Mouse (Mus musculus) kidney, embryonic 16.5 days (tissue): ENCODE measurements around the gene Zdhhc18. TPM values are rescaled to one million over a fixed set of nuclear protein-coding genes. Genes with fewer than 3 reads are reported as not detected.

Experiments used
- ATAC-seq: fragments of 200-750 bp; cut with Nextera tagmentation; 2 replicates; pipeline ENCODE4 v1.8.0; 2017; ENCODE audit warnings: moderate TSS enrichment; ENCODE audit not compliant: low FRiP score, low TSS enrichment
- H3K27ac ChIP-seq: fragments of 300-500 bp; sonication (generic); 2 replicates; pipeline ENCODE4 v1.5.1; 2014; ENCODE audit warnings: low read length
- H3K27me3 ChIP-seq: fragments of 300-500 bp; sonication (generic); 2 replicates; pipeline ENCODE4 v1.6.1; 2014; ENCODE audit warnings: low read length, control low read depth, mixed read lengths; ENCODE audit not compliant: insufficient read depth
- H3K36me3 ChIP-seq: fragments of 300-500 bp; sonication (generic); 2 replicates; pipeline ENCODE4 v1.6.1; 2014; ENCODE audit warnings: low read length, control low read depth, mixed read lengths; ENCODE audit not compliant: insufficient read depth
- H3K4me1 ChIP-seq: fragments of 300-500 bp; sonication (generic); 2 replicates; pipeline ENCODE4 v1.6.1; 2014; ENCODE audit warnings: low read length, control low read depth, mixed read lengths; ENCODE audit not compliant: insufficient read depth
- H3K4me2 ChIP-seq: fragments of 300-500 bp; sonication (generic); replicated peaks from 2 replicates; pipeline ENCODE4 v1.6.1; 2014; ENCODE audit warnings: low read depth, low read length
- H3K4me3 ChIP-seq: fragments of 300-500 bp; sonication (generic); 2 replicates; pipeline ENCODE4 v1.5.1; 2014; ENCODE audit warnings: mild to moderate bottlenecking, low read length
- H3K9ac ChIP-seq: fragments of 300-500 bp; sonication (generic); replicated peaks from 2 replicates; pipeline ENCODE4 v1.6.1; 2014; ENCODE audit warnings: low read length
- H3K9me3 ChIP-seq: fragments of 300-500 bp; sonication (generic); 2 replicates; pipeline ENCODE4 v1.6.1; 2016; ENCODE audit warnings: low read length, control low read depth
- WGBS: fragments of 180-500 bp; shearing (Covaris S2); extraction: QIAGEN DNeasy Blood & Tissue Kit; methylation state at CpG from one replicate; pipeline ENCODE4 v1.1.7; 2014; 5-methylcytosine and 5-hydroxymethylcytosine counted together
- polyA plus RNA-seq: library from polyadenylated mRNA; unstranded; fragments of >200 nt; fragmentation: Nextera tagmentation; extraction: Ambion mirVana; gene quantifications from 2 replicates; pipeline ENCODE4 v1.2.1, GENCODE M21; 2015

Gene Zdhhc18
- polyA plus RNA-seq, 1 experiment from 2014 or later, result 4.4 TPM

DNA sequence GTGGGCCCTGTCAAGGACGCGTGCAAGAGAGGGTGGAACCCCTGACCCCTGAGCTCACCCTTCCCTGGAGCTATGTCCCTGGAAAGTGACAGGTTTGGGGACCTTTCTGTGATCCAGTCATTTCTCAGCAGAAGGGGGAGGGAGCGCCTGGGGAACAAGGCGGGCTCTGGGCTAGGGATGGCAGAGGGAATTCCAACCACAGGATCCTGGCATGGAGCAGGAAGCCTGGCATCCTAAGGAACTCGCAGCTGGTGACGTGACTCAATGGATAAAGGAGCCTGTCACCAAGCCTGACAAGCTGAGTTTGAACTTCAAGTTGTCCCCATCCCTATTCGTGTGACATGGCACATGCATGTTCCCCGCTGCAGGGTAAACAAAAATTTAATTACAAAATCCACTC, 36.9 kb downstream of the Zdhhc18 start:
- H3K36me3 ChIP-seq, result peaks cover 40% of the 10 kb centered on the region
- no peaks in the 10 kb centered on the region for H3K27me3 ChIP-seq
- no peak overlapping the region for H3K4me3 ChIP-seq
- no peaks in the 10 kb centered on the region for H3K4me1 ChIP-seq
- ATAC-seq, result no peak
- 95% methylated on average over 8 of the region's 8 CpGs for WGBS
- no peak overlapping the region for H3K9ac ChIP-seq
- no peak overlapping the region for H3K4me2 ChIP-seq
- H3K27ac ChIP-seq, result no peak overlapping the region
- peaks cover 4% of the 10 kb centered on the region for H3K9me3 ChIP-seq

DNA sequence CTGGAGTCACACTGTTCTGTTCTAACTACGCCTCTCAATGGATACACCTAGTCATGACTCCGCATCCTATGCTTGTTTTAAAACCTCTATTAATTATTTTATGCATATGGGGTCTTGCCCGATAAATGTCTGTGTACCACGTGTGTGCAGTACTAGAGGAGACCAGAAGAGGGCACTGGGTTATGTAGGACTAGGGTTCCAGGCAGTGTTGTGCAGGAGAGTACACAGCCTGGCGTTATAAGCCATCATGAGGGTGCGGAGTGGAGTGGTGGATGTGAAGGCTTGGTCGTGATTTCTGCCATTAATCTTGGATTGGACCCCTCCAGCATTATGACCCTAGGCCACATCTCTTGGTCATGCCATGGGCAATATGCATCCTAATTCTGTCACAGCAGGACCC, 37.5 kb downstream of the Zdhhc18 start:
- H3K4me2 ChIP-seq, result no peak overlapping the region
- H3K27ac ChIP-seq, result no peak overlapping the region
- WGBS, result 97% methylated on average over 7 of the region's 7 CpGs
- no peaks in the 10 kb centered on the region for H3K4me1 ChIP-seq
- no peak overlapping the region for H3K4me3 ChIP-seq
- no peaks in the 10 kb centered on the region for H3K27me3 ChIP-seq
- H3K9me3 ChIP-seq, result peaks cover 4% of the 10 kb centered on the region
- no peak overlapping the region for H3K9ac ChIP-seq
- H3K36me3 ChIP-seq, result peaks cover 37% of the 10 kb centered on the region
- ATAC-seq, result no peak

DNA sequence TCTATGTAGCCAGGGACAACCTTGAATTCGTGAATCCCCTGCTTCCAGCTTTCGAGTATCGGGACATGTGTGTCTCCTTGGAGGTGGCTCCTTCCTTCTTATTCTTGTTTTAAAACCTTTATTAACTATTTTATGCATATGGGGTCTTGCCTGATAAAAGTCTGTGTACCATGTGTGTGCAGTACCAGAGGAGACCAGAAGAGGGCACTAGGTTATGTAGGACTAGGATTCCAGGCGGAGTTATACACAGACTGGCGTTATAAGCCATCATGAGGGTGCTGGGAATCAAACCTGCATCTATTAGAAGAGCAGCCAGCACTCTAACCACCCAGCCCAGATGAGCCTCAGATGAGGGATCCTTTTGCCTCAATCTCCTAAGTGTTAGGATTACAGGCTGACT, 38.1 kb downstream of the Zdhhc18 start:
- H3K36me3 ChIP-seq, result peaks cover 37% of the 10 kb centered on the region
- H3K27ac ChIP-seq, result no peak overlapping the region
- H3K4me2 ChIP-seq, result no peak overlapping the region
- no peaks in the 10 kb centered on the region for H3K4me1 ChIP-seq
- no peaks in the 10 kb centered on the region for H3K27me3 ChIP-seq
- H3K9me3 ChIP-seq, result peaks cover 4% of the 10 kb centered on the region
- ATAC-seq, result no peak
- H3K4me3 ChIP-seq, result no peak overlapping the region
- H3K9ac ChIP-seq, result no peak overlapping the region
- 96% methylated on average over 5 of the region's 5 CpGs for WGBS

DNA sequence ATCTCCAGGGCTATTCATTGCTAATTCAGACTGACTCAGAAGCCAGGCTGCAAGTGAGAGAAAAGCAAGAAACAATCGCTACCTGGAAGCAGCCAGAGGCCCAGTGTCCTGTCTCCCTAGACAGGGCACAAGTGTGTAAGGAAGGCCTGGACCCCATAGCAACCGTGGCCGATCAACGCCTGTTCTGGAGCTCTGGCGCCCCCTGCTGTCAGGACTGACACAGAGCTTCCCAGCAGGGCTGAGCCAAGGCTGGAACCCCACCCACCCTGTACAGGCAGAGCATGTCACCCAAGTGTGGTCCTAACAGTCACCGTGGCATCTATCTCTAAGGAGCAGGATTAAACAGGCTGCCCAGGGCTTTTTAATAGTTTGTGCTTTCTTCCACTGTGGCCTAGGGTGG, 40.2 kb downstream of the Zdhhc18 start:
- Histone ChIP-seq H3K9me3 (peaks cover 4% of the 10 kb centered on the region), H3K36me3 (peaks cover 45% of the 10 kb centered on the region), H3K4me1 (no peaks in the 10 kb centered on the region), H3K27me3 (no peaks in the 10 kb centered on the region), H3K4me3 (no peak overlapping the region), H3K4me2 (no peak overlapping the region), H3K9ac (no peak overlapping the region), H3K27ac (no peak overlapping the region)
- WGBS, result 17% methylated on average over 6 of the region's 6 CpGs
- peak; percentile 57; the same call in 1 of the 2 replicates for ATAC-seq

GRCm38 (mm10) chr4:133607284-133607683, 42.7 kb downstream of the Zdhhc18 start:
- H3K4me2 ChIP-seq, result no peak overlapping the region
- H3K9ac ChIP-seq, result no peak overlapping the region
- H3K4me3 ChIP-seq, result no peak overlapping the region
- H3K4me1 ChIP-seq, result peaks cover 1% of the 10 kb centered on the region
- peaks cover 27% of the 10 kb centered on the region for H3K36me3 ChIP-seq
- peaks cover 4% of the 10 kb centered on the region for H3K27me3 ChIP-seq
- H3K9me3 ChIP-seq, result peaks cover 4% of the 10 kb centered on the region
- WGBS, result 81% methylated on average over 10 of the region's 10 CpGs
- no peak overlapping the region for H3K27ac ChIP-seq
- no peak for ATAC-seq

- Histone ChIP-seq H3K27me3 (peaks cover 13% of the 10 kb centered on the region), H3K36me3 (peaks cover 22% of the 10 kb centered on the region), H3K4me3 (no peak overlapping the region), H3K4me1 (peaks cover 10% of the 10 kb centered on the region), H3K9ac (0 out of 2 replicates have a peak overlapping the region, but pooled peaks have one; percentile 31), H3K4me2 (no peak overlapping the region), H3K9me3 (no peaks in the 10 kb centered on the region), H3K27ac (peak overlapping the region; percentile 58)
- no peak for ATAC-seq
- 60% methylated on average over 9 of the region's 9 CpGs for WGBS
Observed at GRCm38 (mm10) chr4:133605330-133605729, 44.6 kb downstream of the Zdhhc18 start.

- Histone ChIP-seq H3K9ac (no peak overlapping the region), H3K36me3 (peaks cover 22% of the 10 kb centered on the region), H3K27ac (no peak overlapping the region), H3K9me3 (no peaks in the 10 kb centered on the region), H3K27me3 (peaks cover 18% of the 10 kb centered on the region), H3K4me1 (peaks cover 14% of the 10 kb centered on the region), H3K4me2 (no peak overlapping the region), H3K4me3 (no peak overlapping the region)
- 58% methylated on average over 6 of the region's 6 CpGs for WGBS
- ATAC-seq, result no peak
Observed at GRCm38 (mm10) chr4:133604856-133605255, 45.1 kb downstream of the Zdhhc18 start.

DNA sequence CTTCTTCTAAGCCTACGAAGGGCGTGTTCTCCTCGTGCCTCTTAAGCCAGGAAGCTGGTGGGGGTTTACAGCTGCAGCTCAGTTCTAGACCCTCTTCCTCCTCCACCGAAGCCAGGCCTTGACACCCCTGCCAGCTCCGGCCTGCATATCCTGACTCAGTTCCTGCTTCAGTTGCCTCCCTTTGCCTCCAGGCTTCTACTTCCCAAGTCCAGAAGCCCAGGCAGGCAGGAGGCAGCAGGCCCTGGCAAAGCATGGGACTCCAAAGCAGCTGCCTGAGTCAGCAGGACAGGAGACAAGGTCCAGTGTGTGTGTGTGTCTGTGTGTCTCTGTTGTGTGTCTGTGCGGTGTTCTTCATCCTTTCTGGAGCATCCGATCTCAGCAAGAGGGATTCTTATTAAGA, 45.8 kb downstream of the Zdhhc18 start:
- Histone ChIP-seq H3K9ac (no peak overlapping the region), H3K4me2 (no peak overlapping the region), H3K27ac (no peak overlapping the region), H3K36me3 (peaks cover 22% of the 10 kb centered on the region), H3K4me3 (no peak overlapping the region), H3K27me3 (peaks cover 22% of the 10 kb centered on the region), H3K9me3 (no peaks in the 10 kb centered on the region), H3K4me1 (peaks cover 18% of the 10 kb centered on the region)
- 82% methylated on average over 7 of the region's 7 CpGs for WGBS
- ATAC-seq, result no peak

DNA sequence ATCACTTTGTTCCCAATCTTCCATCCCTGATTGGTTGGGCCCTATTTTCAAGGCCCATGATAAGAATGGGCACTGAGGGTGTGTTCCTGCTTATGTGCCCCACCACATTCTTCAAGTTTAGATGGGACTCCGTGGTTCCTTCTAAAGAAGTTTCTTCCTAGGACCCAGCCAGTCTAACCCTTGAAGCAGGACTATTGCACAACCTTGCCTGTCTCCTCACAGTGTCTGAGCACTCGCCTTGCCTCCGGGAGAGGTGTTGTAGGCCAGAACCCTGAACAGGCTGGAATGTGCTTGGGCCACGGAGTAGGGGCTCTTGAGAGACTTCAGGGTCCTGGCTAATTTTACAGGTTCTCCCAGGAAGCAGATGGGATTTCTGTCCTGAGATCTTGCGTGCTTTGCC, 46.9 kb downstream of the Zdhhc18 start:
- peaks cover 23% of the 10 kb centered on the region for H3K27me3 ChIP-seq
- ATAC-seq, result no peak
- no peak overlapping the region for H3K4me3 ChIP-seq
- peaks cover 28% of the 10 kb centered on the region for H3K4me1 ChIP-seq
- no peak overlapping the region for H3K27ac ChIP-seq
- H3K9me3 ChIP-seq, result no peaks in the 10 kb centered on the region
- H3K4me2 ChIP-seq, result no peak overlapping the region
- peaks cover 15% of the 10 kb centered on the region for H3K36me3 ChIP-seq
- H3K9ac ChIP-seq, result no peak overlapping the region
- WGBS, result 90% methylated on average over 5 of the region's 5 CpGs

- WGBS, result 2% methylated on average over 16 of the region's 16 CpGs
- H3K4me3 ChIP-seq, result peak within 1 kb of the TSS; percentile 39
- peaks cover 28% of the 10 kb centered on the region for H3K4me1 ChIP-seq
- peaks cover 15% of the 10 kb centered on the region for H3K36me3 ChIP-seq
- H3K27me3 ChIP-seq, result peaks cover 23% of the 10 kb centered on the region
- peak within 1 kb of the TSS; percentile 57 for H3K4me2 ChIP-seq
- no peak within 1 kb of the TSS for H3K27ac ChIP-seq
- peak within 1 kb of the TSS; percentile 53 for H3K9ac ChIP-seq
- ATAC-seq, result peak; percentile 46; the same call in 1 of the 2 replicates
- no peaks in the 10 kb centered on the region for H3K9me3 ChIP-seq
Observed at GRCm38 (mm10) chr4:133601721-133602218, 48.2 kb downstream of the Zdhhc18 start, which contains the start of gene Sfn. TSS of gene Sfn (minus strand) at chr4:133602168.
